In genomic region chr14:116924266-116924665, GRCm38 (mm10) we compare ENCODE assay signal across 13 mouse cellular contexts. TPM values are rescaled to one million over a fixed set of nuclear protein-coding genes. Genes with fewer than 3 reads are reported as not detected.
DNase-seq lines count a peak whose midpoint lies in the region; ATAC-seq and TF ChIP-seq lines count a peak whose summit lies in the region.
"Had no signal": no experiment of that assay in that cellular context is flagged by ENCODE, and none has a peak within 500 bp of the region (broad histone marks: within the 10 kb centered on the region; RNA-seq: fewer than 3 reads in every experiment).

No protein-coding gene starts in this region.

- peak overlapping the region; percentile 97; the same call in 1 of the 2 replicates for H3K4me2 ChIP-seq in heart, embryonic 12.5 days
- peak overlapping the region; percentile 92; the same call in 1 of the 2 replicates for H3K4me2 ChIP-seq in forebrain, embryonic 15.5 days (replicated peaks)
- H3K4me2 ChIP-seq in limb, embryonic 14.5 days (replicated peaks; ENCODE audit: low read depth, low read length, severe bottlenecking) = peak overlapping the region; percentile 66; the same call in 1 of the 2 replicates

- no peaks in the 10 kb centered on the region for H3K9me3 ChIP-seq in heart, embryonic 12.5 days (replicated peaks)
- H3K9me3 ChIP-seq in forebrain, embryonic 15.5 days = no peaks in the 10 kb centered on the region
- no peaks in the 10 kb centered on the region for H3K9me3 ChIP-seq in limb, embryonic 14.5 days (ENCODE audit: control insufficient read depth, low read length)

- H3K4me3 ChIP-seq in heart, embryonic 12.5 days = no peak overlapping the region
- no peak overlapping the region for H3K4me3 ChIP-seq in forebrain, embryonic 15.5 days
- no peak overlapping the region for H3K4me3 ChIP-seq in limb, embryonic 14.5 days (replicated peaks; ENCODE audit: low read length)

- peaks cover 10% of the 10 kb centered on the region for H3K4me1 ChIP-seq in heart, embryonic 12.5 days (replicated peaks)
- H3K4me1 ChIP-seq in forebrain, embryonic 15.5 days = peaks cover 24% of the 10 kb centered on the region
- no peaks in the 10 kb centered on the region for H3K4me1 ChIP-seq in limb, embryonic 14.5 days (ENCODE audit: control insufficient read depth, insufficient read depth, low read length)

- ATAC-seq in heart, embryonic 12.5 days (ENCODE audit: insufficient number of reproducible peaks, low FRiP score) = no peak
- no peak for ATAC-seq in forebrain, embryonic 15.5 days (replicated peaks)
- ATAC-seq in limb, embryonic 14.5 days (ENCODE audit: low FRiP score, low read depth) = no peak

- no peak for DNase-seq in heart, adult 8-10 months (ENCODE audit: low spot score)
- DNase-seq in embryo, embryonic 11 days = peak; percentile 12
- no peak for DNase-seq in limb, embryonic 14.5 days (ENCODE audit: low spot score)
- DNase-seq in cerebellum, adult 8-10 months = no peak
- no peak for DNase-seq in right cerebral cortex, adult 2 months (ENCODE audit: low spot score in 2 of 2)
- no peak for DNase-seq in Muller cell, postnatal 12 days (ENCODE audit: inconsistent ontology term)
- DNase-seq: B cell, adult 2 months; retina, postnatal 1 day had no signal

- H3K36me3 ChIP-seq in heart, embryonic 12.5 days = no peaks in the 10 kb centered on the region
- H3K36me3 ChIP-seq in forebrain, embryonic 15.5 days = no peaks in the 10 kb centered on the region
- H3K36me3 ChIP-seq in limb, embryonic 14.5 days (ENCODE audit: control insufficient read depth, insufficient read depth, low read length) = no peaks in the 10 kb centered on the region

- no peak overlapping the region for H3K9ac ChIP-seq in heart, embryonic 12.5 days
- no peak overlapping the region for H3K9ac ChIP-seq in forebrain, embryonic 15.5 days (replicated peaks)
- H3K9ac ChIP-seq in limb, embryonic 14.5 days (ENCODE audit: low read depth, low read length, severe bottlenecking) = no peak overlapping the region; the same call in 1 of the 2 replicates
- H3K9ac ChIP-seq: liver, embryonic 14.5 days had no signal

- TF ChIP-seq POLR2A in limb, embryonic 14.5 days (IDR thresholded peaks at IDR 0.05; ENCODE audit: borderline replicate concordance, extremely low read depth, insufficient read depth, insufficient read length) = no peak

- no peaks in the 10 kb centered on the region; the same call in 1 of the 2 replicates for H3K27me3 ChIP-seq in heart, embryonic 12.5 days (replicated peaks)
- no peaks in the 10 kb centered on the region for H3K27me3 ChIP-seq in forebrain, embryonic 15.5 days
- no peaks in the 10 kb centered on the region for H3K27me3 ChIP-seq in limb, embryonic 14.5 days (ENCODE audit: control insufficient read depth, insufficient read depth, low read length)

- H3K27ac ChIP-seq in heart, embryonic 12.5 days (ENCODE audit: poor library complexity, severe bottlenecking) = no peak overlapping the region
- no peak overlapping the region for H3K27ac ChIP-seq in forebrain, embryonic 15.5 days (replicated peaks)
- H3K27ac ChIP-seq in limb, embryonic 14.5 days (replicated peaks; ENCODE audit: low read depth, low read length) = no peak overlapping the region
- H3K27ac ChIP-seq: layer of hippocampus, adult 2 months; liver, embryonic 14.5 days had no signal

- WGBS in heart, embryonic 12.5 days = 62% methylated on average over 2 of the region's 2 CpGs
- 29% methylated on average over 2 of the region's 2 CpGs for WGBS in forebrain, embryonic 15.5 days
- 51% methylated on average over 2 of the region's 2 CpGs for WGBS in limb, embryonic 14.5 days

RNA-seq across cellular contexts. Expression of gene Gpc6, which starts 0.8 kb away (rescaled TPM):
- 15.9 and 17.0 TPM in 2 replicates for polyA plus RNA-seq in heart, embryonic 12.5 days (2016; fragmentation: Nextera tagmentation; extraction: Ambion mirVana)
- total RNA-seq in heart, adult 8-10 months (2022) = 10 to 100 TPM in 2 of 4 experiments, 1 to 10 TPM in 2; 7.7 to 10.5 (median 9.2) TPM
- 18.3 TPM in 2 replicates for polyA plus RNA-seq in forebrain, embryonic 15.5 days (2015; fragmentation: Nextera tagmentation; extraction: Ambion mirVana)
- polyA plus RNA-seq in limb, embryonic 14.5 days (2012; rRNA removed) = 26.1 and 30.5 TPM in 2 replicates
- 39.5 and 48.5 TPM in 2 replicates for polyA plus RNA-seq in limb, embryonic 14.5 days (2014; fragmentation: Nextera tagmentation; extraction: Ambion mirVana)
- total RNA-seq: monocyte, adult 5-6 weeks had no signal
